Mouse (Mus musculus): ENCODE results near the gene 5830473C10Rik.
"Not testable (repeated sequence)": the region's sequence is repeated elsewhere in the genome, so short reads cannot be mapped to it uniquely, and the experiment has no call there.

The 5830473C10Rik gene

DNA sequence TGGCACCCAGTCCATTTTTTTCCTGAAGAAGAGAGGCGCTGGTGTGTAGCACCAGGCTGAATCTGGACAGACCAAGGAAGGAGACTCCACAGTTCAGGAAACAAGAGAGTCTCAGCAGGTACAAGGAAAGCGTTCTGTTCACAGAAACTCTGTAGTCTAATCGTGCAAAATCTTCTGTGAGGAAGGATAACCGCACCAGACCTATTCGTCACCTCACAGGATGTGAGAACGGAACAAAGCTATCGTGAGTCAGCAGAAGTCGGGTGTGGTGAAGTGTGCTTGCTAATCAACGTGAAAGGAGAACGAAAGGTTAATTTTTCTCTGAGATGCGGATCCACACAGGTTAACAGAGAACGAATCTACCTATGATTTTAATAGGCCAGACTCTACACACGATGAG is 34.0 kb downstream of the 5830473C10Rik start:
- DNase-seq (ENCODE audit: low spot score), result no peak

DNA sequence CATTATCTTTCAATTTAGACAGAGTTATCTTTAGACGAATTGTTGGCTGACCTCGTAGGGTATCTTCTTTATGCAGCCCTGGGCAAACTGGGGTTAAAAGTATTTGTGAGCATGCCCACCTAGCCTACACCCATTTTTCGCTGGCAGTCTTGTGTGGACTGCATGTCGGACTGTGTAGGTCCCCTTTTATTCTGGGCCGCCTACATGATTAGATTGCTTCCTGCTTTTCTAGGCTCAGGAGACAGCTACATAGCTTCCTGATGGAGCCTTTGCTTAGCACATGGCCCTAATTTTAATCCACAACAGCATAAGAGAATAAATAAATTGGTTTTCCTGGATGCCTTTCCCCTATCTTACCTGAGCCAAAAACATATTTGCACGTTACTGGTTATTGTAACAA is 35.2 kb downstream of the 5830473C10Rik start:
- DNase-seq (ENCODE audit: low spot score), result no peak

DNA sequence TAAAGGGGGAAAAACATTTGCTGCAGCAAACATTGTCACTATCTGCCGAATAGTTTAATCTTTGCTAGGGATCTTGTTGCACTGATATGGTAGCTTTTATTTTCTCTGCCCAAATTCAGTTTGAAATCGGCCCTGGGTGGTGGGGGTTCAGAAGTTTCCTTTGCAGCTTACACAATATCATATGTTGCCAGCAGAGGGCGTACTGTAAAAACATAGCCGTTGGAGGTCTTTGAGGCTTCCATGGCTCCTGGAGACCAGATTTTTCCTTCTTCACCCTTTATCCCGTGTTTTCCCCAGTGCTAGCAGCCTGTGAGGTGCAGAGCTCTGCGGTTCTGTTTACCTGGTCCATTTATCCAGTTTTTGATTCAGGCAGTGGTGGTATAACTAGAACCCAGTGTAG is 40.6 kb downstream of the 5830473C10Rik start:
- DNase-seq (ENCODE audit: low spot score), result peak; percentile 50

DNA sequence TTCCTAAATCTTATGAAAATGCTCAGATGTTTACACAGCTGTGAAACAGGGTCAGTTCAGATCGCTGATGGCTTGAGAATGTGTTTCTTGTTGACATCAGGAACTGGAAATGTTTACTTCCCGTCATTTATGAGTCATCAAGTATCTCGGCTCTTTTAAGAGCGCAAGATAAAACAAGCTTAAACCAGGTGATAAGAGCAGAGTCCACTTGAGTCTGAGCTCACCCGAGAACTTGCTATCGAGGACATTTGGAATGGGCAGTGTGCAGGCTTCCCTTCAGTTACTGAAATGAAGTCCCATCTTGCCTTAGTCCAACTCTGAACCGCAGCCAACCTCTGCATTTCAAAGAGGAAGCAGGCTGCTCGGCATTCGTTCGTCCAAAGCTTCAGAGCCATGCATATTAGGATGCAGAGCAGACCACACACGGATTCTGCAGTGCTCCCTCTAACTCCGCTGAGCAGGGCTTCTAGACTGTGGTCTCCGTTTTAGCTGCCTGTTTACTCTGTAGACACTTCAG is 42.6 kb downstream of the 5830473C10Rik start:
- DNase-seq (ENCODE audit: low spot score), result no peak

DNA sequence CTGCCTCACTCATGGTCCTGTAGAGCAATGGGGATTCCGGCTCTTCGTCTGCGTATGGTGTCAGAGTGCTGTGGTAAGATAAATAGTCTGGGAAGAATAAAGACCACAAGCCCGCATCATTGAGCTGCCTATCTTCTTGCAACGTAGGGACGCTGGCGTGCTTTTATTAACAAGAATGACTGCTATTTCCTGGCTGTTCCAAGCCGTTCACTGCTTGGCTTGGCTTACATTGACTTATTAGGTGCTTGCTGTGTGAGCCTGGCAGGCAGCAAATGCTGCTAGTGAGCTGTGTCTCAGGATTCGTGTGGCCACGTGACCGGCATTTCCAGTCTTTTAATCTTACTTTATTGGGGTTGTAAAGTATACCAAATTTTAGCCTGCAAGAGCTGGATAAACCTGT is 48.0 kb downstream of the 5830473C10Rik start:
- peak; percentile 56 for DNase-seq (ENCODE audit: low spot score)

DNA sequence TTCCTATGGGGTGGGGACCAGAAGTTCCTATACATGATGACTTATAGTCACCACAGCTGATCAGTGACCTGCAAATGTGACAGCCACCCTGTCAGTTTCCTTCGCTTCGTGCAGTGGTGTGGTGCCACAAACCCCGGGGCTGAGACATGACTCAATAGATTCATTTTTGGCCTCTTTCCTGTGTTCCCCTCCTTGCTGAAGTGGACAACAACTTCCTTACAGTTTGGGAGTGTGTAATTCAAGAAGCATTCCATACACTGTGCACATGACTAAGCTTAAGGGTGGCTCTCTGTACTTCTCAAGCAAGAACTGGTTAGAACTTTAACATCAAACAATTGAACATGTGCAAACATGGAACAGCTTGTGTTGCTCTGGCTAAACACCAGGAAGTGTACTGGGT is 50.5 kb downstream of the 5830473C10Rik start:
- DNase-seq (ENCODE audit: low spot score), result no peak

DNA sequence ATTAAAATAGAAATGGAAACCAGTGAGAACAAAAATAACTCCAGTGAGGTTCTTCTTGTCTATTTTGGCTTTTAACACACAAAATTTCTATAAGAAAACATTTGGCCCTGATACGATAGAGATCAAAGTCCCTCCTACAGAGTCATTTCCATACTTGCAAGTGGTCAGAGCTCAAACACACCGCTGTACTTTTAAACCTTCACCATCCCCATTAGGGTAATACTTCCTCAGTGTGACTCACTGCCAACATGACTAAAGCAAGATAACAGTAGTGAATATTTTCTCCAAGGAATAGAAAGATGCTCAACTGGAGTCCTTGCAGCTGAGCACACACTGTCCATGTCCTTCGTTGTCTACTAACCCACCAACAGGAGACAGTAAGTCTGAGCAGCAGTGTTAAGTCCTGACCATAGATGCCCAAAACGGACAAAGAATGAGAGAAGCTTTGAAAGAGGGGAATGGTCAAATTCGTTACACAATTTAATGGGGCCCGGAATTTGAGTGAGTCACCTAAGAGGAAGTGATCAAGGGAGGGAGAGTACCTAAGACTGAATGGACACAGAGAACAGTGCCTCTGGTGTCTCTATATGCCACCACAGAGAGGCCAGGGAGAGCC is 51.2 kb downstream of the 5830473C10Rik start:
- no peak for DNase-seq (ENCODE audit: low spot score)

DNA sequence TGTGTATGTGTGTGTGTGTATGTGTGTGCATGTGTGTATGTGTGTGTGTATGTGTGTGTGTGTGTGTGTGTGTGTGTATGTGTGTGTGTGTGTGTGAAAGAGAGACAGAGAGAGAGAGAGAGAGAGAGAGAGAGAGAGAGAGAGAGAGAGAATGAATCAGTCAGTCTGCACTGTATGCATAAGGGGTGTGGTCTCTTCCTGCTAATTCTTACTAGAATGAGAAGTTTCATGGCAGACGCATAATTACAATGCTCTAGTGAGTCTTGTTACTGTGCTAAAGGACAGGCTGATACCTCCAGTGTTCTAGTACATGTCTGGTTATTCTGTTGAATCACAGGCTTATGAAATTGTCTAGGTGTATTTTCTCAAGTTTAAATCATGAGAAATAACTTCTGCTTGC is 51.8 kb downstream of the 5830473C10Rik start:
- DNase-seq (ENCODE audit: low spot score), result not testable (repeated sequence)

DNA sequence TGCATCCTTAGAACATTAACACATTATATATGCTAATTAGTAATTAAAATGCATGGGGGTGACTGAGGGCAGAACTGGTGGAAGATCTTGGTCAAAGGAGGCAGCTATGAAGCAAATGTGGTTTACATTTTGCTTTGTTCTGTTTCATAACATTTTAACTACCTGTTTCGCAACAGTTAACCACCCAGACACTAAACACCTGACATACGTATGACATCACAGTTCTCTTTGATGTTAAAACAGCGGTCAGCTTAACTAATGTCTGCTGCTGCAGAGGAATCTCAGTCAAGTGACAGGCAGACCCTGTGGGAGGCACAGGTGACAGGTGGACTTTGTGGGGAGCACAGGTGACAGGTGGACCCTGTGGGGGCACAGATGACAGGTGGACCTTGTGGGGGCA is 57.0 kb downstream of the 5830473C10Rik start:
- no peak for DNase-seq (ENCODE audit: low spot score)

DNA sequence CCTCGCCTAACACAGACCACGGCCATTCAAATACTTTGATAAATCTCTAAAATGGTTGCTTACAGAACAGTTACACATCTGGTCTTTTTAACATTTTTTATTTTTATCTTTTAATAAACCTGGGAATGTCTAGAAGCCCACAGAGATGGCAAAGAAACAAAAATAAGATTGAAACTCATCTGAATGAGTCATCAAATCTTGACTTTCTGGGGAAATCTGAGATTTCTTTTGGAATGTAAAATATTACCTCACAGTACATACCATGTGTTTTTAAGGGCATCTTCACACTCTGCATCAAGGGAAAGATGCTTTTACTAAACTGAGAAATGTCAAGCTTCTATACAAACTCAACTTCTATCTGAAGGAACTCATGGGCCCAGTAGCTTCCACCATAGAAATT is 60.4 kb downstream of the 5830473C10Rik start:
- DNase-seq (ENCODE audit: low spot score), result no peak

DNA sequence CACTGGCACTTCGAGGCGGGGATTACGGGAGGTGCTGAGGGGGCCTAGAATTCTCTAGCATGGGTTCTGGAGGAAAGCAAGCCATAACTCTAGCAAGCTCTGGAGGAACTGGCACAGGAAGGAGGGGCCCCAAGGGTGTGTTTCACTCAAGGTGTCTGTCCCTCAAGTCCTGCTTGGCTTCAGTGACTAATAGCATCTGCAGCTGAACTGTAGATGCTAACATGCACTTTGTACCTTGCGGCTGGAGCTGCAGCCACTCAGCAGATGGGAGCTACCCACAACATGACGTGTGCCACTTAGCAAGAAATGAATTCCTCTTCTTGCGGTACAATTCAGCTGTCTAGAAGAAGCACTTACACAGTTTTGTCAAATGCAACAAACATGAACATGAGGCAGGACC is 60.8 kb downstream of the 5830473C10Rik start:
- no peak for DNase-seq (ENCODE audit: low spot score)

DNA sequence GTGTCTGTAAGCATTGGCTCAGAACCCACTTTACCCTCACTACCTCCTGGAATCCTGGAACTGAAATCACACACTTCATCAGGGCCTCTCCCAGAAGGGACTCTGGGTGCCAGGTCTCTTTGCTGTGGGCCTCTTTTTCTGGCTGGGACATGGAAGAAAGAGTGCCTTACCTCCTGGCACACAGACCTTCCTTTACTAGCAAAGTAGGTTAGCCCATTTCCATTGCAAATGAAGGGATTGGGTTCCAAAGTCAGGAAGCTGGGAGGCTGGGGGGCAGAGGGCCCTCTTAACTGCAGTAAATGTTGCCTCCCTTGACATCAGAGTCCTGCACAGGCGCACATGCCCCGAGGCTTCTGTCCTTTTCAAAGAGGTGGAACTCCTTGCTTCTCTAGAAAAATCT is 62.3 kb downstream of the 5830473C10Rik start:
- no peak for DNase-seq (ENCODE audit: low spot score)

DNA sequence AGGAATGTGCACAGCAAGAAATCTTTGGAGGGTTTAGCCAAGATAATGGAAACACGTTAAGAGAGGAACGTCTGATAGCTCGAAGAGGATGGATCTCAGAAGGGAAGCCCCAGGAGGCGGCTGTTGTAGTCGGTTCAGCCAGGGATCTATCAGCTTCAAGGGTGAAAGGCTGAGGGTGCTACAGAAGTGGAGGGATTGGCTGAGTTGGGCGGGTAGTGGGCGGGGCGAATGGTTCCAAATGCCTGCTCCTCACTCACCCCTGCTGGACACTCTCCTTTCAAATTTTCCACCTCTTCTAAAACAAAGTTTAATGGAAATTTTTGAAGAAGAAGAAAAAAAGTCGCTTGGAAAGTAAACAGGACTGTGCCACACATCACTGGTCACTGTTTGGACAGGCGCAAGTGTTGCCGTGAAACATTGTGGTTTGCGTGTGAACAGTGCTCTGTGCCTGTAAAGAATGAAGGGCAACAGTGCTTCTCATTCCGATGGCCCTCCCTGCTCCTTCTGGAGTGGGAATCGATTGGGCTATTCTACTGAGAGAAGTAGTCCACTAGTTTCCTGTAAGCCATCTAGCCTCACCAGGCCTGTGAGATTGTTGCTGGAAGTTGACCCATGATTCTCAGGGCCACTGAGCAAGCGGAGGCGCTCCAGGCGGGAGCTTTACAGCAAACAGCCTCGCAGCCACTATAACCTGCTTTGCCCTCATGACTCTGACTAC is 64.0 kb downstream of the 5830473C10Rik start:
- no peak for DNase-seq (ENCODE audit: low spot score)

DNA sequence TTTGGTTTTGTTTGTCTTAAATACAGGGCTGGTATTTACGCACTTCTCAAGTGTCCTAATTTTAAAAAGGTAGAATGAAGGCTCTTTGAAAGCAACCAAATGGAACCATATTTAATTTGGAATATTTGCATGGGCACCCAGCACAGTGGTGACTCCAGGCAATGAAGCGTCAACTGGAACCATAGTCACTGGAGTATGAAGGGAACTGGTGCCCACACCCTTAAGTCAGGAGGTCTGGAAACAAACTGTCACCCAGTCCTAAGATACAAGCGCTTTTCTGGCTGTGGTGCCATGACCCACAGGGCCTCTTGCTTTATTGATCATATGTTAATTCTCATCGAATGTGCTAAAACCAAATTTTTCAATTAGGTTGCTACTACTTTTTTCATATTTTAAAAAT is 66.5 kb downstream of the 5830473C10Rik start:
- no peak for DNase-seq (ENCODE audit: low spot score)

DNA sequence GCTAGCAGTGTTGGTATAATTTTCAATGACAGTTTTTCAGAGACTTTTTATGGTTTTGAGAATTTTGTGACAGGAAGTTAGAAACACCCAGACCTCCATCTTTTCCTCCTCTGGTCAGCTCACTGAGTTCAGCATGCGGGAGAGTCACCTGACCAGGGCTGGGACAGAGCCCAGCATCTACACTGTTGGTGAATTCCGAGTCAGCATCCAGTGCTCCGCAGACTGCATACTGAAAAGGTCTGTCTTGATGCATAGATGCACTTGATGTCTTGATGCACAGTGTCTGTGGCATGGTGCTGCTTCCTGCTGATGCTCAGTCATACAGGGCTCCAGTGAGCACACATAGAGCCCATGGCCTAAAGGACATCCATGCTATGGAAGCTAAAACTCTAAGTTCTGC is 67.1 kb downstream of the 5830473C10Rik start:
- DNase-seq (ENCODE audit: low spot score), result no peak

DNA sequence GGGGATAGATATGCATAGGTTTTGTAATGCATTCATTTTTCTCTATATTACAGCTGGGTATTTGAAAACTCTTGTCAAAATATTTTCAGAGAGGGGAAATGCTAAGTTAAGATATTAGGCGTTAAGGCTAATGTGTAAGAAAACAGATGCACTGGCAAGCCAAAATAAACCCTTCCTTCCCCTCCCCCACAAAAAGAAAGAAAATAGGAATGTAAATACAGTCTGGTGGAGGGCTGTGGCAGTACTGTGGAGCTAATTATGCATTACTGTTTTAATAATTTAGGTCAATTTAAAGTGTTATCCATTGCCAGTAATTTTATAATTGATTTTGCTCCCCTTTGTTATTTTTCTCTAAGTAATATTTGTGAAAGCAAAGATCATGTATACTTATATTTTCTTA is 67.6 kb downstream of the 5830473C10Rik start:
- no peak for DNase-seq (ENCODE audit: low spot score)

DNA sequence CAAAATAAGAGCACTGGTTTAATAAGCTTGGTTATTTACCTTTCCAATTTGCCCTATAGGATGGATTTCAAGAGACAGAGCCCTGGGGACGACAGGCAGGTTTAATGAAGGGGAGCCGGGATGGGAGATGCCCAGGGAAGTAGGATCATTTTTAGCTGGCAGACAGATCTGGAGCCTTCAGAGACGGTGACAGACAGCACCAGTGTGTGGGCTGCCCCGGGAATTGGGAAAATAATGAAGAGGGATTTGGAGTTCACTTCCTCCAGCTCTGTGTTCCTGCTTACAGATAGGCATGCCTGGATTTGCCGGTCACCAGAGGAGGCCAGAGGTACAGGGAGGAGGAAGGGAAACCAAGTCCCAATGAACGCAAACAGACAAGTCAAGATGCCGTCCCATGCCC is 74.0 kb downstream of the 5830473C10Rik start:
- DNase-seq (ENCODE audit: low spot score), result no peak

DNA sequence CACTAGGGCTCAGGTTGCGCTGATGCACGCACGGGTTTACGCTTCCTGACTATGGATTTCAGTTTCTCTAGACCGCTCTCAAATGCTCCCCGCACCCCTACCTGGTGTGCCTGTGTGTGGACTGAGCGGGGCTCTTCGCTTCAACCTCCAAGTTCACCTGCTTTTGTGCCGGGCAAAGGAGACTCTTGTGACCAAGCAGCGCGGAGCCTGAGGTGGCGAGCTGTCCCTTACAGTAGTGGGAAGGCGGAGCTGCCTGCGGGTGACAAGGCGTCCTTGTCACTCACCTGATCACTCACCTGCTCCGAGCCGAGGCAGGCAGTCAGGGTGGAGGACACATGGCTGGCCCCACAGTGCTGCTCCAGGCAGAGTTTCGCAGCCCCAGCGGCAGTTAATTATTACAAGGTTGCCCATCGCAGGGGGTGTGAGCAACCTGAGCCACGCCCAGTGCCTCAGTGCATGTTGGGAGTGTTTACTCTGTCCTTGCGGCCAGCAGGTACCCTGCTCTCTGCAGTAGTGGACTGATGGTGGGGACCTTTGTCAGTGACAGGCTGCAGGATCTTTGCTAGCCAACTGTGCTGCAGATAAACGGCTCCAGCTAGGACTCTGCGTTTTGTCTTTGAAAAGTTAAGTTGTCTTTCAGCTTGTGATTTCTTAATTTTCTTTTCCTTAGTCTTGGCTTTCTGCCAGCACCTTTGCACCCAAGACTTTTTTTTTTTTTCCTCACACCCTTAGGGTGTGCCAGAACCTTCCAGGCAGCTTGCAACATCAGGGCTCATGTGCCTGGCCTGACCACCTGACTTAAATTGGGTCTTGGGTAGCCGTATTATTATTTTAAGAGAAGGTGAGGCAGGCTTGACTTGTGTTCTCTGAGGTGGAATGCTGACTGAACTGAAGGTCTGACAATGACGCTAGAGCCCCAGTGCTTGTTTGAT is 79.6 kb downstream of the 5830473C10Rik start, which contains the start of gene Rassf6:
Gene Rassf6 (minus strand): TSS at position 372 of the 932 bp plus-strand sequence.
- DNase-seq (ENCODE audit: low spot score), result peak; percentile 81

DNA sequence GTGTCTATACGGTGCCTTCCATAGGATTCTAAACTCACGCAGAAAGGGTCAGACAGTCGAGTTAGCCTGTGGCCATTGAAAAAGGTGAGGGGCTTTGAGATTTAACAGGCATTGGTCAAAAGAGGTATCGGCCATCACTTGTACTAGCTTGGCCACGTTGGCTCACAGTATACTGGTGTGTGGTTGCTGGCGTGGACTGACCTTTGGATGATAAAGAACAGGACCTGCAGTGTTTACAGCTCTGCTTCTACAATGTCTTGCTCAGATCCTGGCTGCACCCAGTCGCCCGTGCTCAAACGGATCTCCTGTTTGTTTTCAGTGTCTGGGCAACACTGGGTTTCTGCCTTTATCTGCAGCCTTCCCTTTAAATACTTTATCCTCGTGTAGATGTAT is 80.3 kb downstream of the 5830473C10Rik start:
- no peak for DNase-seq (ENCODE audit: low spot score)

DNA sequence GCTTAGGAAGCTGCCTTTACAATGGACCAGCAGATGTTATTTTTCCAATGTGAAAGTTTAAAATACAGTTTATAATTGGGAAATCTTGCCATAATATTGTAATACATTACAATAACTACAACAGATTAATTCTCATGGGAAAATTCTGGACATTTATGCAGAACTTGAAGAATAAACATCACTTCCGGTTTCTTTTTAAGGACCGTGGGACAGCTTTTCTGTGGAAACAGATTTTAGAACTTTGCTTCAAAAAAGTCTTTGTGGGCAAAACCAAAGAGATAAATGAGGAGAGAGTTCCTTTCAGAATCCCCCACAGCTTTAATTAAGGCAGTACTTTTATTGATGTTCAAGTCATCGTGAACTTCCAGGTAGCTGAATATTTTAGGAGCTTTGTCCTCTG is 84.7 kb downstream of the 5830473C10Rik start:
- DNase-seq (ENCODE audit: low spot score), result no peak

DNA sequence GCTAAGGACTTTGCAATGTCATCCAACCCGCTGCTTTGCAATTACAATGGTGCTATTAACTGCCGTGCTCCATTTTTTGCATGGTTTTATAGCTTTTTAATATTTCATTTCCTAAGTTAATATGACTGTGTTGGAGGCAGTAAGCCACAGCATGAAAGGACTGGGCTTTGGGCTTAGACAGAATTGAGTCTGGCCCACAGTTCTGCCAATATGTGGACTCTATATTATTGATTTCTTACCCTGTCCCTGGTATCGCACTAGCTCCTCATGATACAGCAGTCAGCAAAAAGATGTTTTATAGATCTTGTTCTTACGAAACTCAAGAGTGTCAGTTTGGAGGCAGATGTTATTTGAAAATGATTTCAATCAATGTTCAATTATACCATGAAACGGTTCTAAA is 85.5 kb downstream of the 5830473C10Rik start:
- DNase-seq (ENCODE audit: low spot score), result no peak
